Mouse (Mus musculus): ENCODE data around the gene Cfap299. TPM values are rescaled to one million over a fixed set of nuclear protein-coding genes. Genes with fewer than 3 reads are reported as not detected.

The Cfap299 gene
- polyA plus RNA-seq, 1 experiment = not detected

DNA sequence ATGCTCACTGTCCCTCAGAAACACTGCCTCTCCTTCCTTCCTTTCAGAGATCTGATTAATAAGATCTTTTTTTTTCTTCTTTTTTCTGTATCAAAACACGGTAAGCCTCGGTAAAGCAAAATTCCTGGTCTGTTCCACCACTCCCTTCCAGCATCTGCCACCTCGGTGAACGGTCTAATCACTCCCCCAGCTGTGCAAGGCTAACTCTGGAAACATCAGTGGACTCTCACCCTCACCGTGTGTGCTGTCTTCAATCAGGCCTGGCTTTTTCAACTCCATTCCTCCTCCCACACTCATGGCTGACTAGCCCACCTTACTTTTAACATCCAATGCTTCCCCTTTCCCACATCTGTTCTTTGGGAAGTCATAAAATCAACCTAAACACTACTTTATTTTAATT, 221.2 kb downstream of the Cfap299 start:
- WGBS = 47% methylated on average over 5 of the region's 5 CpGs
- Histone ChIP-seq H3K4me3 (ENCODE audit: insufficient read depth, low read depth, low read length) (no peak overlapping the region), H3K27ac (ENCODE audit: insufficient read depth, low read depth, low read length) (no peak overlapping the region), H3K4me1 (ENCODE audit: control insufficient read depth, insufficient read depth, low read length) (no peaks in the 10 kb centered on the region)
- TF ChIP-seq POLR2A (IDR thresholded peaks at IDR 0.05; ENCODE audit: insufficient read depth, low read depth, low read length) = no peak
- TF ChIP-seq CTCF (IDR thresholded peaks at IDR 0.05; ENCODE audit: insufficient read depth, low read depth, low read length) = no peak

- WGBS = 75% methylated on average over 1 of the region's 1 CpGs
- TF ChIP-seq POLR2A (IDR thresholded peaks at IDR 0.05; ENCODE audit: insufficient read depth, low read depth, low read length) (no peak), CTCF (IDR thresholded peaks at IDR 0.05; ENCODE audit: insufficient read depth, low read depth, low read length) (no peak)
- Histone ChIP-seq H3K4me1 (ENCODE audit: control insufficient read depth, insufficient read depth, low read length) (no peaks in the 10 kb centered on the region), H3K27ac (ENCODE audit: insufficient read depth, low read depth, low read length) (no peak overlapping the region), H3K4me3 (ENCODE audit: insufficient read depth, low read depth, low read length) (no peak overlapping the region)
Observed at GRCm38 (mm10) chr5:98550873-98551272, 221.8 kb downstream of the Cfap299 start.

GRCm38 (mm10) chr5:98552395-98552794, 223.3 kb downstream of the Cfap299 start, which contains the start of gene Gm11111:
Gm11111 (plus strand) TSS chr5:98552695.
- Histone ChIP-seq H3K4me1 (ENCODE audit: control insufficient read depth, insufficient read depth, low read length) (no peaks in the 10 kb centered on the region), H3K27ac (ENCODE audit: insufficient read depth, low read depth, low read length) (no peak within 1 kb of the TSS), H3K4me3 (ENCODE audit: insufficient read depth, low read depth, low read length) (no peak within 1 kb of the TSS)
- TF ChIP-seq CTCF (IDR thresholded peaks at IDR 0.05; ENCODE audit: insufficient read depth, low read depth, low read length) (no peak), POLR2A (IDR thresholded peaks at IDR 0.05; ENCODE audit: insufficient read depth, low read depth, low read length) (no peak)

DNA sequence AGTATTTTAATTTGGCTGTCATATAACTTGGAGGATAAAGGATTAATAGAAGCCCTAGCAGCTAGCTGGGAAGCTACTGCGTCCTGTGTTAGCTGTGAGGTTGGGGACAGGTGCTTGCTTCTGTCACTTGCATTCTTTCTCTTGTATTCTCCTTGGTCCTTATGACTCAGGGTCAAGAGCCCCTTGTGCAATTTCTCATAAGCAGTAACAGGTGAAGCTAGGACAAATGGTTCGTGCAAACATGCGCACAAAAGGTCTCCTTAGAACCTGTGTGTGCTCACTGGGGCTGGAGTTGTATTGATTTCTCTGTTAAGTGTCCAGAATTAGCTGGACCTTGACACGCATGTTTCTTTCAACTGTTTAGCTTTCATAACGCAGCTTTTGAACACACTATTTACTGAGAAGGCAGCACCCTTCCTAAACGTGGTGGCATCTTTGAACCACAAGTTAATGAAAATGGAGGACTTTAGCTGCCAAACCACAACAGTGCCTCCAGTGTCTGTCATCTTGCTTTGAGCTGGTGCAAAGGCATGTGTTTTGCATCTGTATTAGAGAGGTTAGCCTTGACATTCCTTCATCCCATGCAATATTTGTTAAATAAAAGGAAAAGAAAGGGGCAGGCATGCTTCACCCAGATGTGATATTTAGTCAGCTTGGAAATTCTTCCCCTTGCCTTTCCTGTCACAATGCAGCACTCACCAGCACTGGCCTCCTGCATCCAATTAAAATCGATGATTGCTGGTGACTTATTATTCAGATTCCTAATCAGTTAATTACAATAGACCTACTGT, 223.9 kb downstream of the Cfap299 start:
- H3K4me1 ChIP-seq (ENCODE audit: control insufficient read depth, insufficient read depth, low read length) = no peaks in the 10 kb centered on the region
- no peak for TF ChIP-seq POLR2A (IDR thresholded peaks at IDR 0.05; ENCODE audit: insufficient read depth, low read depth, low read length)
- TF ChIP-seq CTCF (IDR thresholded peaks at IDR 0.05; ENCODE audit: insufficient read depth, low read depth, low read length) = no peak
- H3K4me3 ChIP-seq (ENCODE audit: insufficient read depth, low read depth, low read length) = no peak overlapping the region
- 68% methylated on average over 7 of the region's 7 CpGs for WGBS
- H3K27ac ChIP-seq (ENCODE audit: insufficient read depth, low read depth, low read length) = no peak overlapping the region

DNA sequence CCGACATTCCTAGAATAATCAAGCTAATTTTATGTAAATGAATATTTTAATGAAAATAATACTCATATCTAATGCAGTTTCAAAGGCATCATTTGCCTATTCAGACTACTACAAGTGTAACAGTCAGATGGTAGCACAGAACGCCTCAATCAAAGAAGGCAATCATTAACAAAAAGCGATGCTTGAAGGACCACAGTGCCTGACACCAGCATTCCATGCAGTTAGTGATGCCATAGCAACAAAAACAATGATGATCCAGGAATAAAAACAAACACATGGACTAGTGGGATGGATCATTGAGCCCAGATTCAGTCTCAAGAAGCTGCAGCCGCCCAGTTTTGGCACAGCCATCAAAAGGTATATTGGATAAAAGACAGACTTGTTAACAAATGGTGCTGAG, 232.2 kb downstream of the Cfap299 start:
- TF ChIP-seq POLR2A (IDR thresholded peaks at IDR 0.05; ENCODE audit: insufficient read depth, low read depth, low read length) (no peak), CTCF (IDR thresholded peaks at IDR 0.05; ENCODE audit: insufficient read depth, low read depth, low read length) (no peak)
- 75% methylated on average over 4 of the region's 4 CpGs for WGBS
- H3K4me1 ChIP-seq (ENCODE audit: control insufficient read depth, insufficient read depth, low read length) = no peaks in the 10 kb centered on the region
- no peak overlapping the region for H3K4me3 ChIP-seq (ENCODE audit: insufficient read depth, low read depth, low read length)
- no peak overlapping the region for H3K27ac ChIP-seq (ENCODE audit: insufficient read depth, low read depth, low read length)

- Histone ChIP-seq H3K4me1 (ENCODE audit: control insufficient read depth, insufficient read depth, low read length) (no peaks in the 10 kb centered on the region), H3K4me3 (ENCODE audit: insufficient read depth, low read depth, low read length) (no peak overlapping the region), H3K27ac (ENCODE audit: insufficient read depth, low read depth, low read length) (no peak overlapping the region)
- TF ChIP-seq POLR2A (IDR thresholded peaks at IDR 0.05; ENCODE audit: insufficient read depth, low read depth, low read length) (no peak), CTCF (IDR thresholded peaks at IDR 0.05; ENCODE audit: insufficient read depth, low read depth, low read length) (no peak)
- 72% methylated on average over 9 of the region's 9 CpGs for WGBS
Observed at GRCm38 (mm10) chr5:98562806-98563205, 233.7 kb downstream of the Cfap299 start.

- TF ChIP-seq CTCF (IDR thresholded peaks at IDR 0.05; ENCODE audit: insufficient read depth, low read depth, low read length) (no peak), POLR2A (IDR thresholded peaks at IDR 0.05; ENCODE audit: insufficient read depth, low read depth, low read length) (no peak)
- WGBS = 32% methylated on average over 9 of the region's 9 CpGs
- no peak overlapping the region for H3K27ac ChIP-seq (ENCODE audit: insufficient read depth, low read depth, low read length)
- no peaks in the 10 kb centered on the region for H3K4me1 ChIP-seq (ENCODE audit: control insufficient read depth, insufficient read depth, low read length)
- no peak overlapping the region for H3K4me3 ChIP-seq (ENCODE audit: insufficient read depth, low read depth, low read length)
Observed at GRCm38 (mm10) chr5:98563801-98564200, 234.7 kb downstream of the Cfap299 start.

- WGBS = 32% methylated on average over 6 of the region's 6 CpGs
- Histone ChIP-seq H3K27ac (ENCODE audit: insufficient read depth, low read depth, low read length) (no peak overlapping the region), H3K4me3 (ENCODE audit: insufficient read depth, low read depth, low read length) (no peak overlapping the region), H3K4me1 (ENCODE audit: control insufficient read depth, insufficient read depth, low read length) (no peaks in the 10 kb centered on the region)
- TF ChIP-seq POLR2A (IDR thresholded peaks at IDR 0.05; ENCODE audit: insufficient read depth, low read depth, low read length) (no peak), CTCF (IDR thresholded peaks at IDR 0.05; ENCODE audit: insufficient read depth, low read depth, low read length) (no peak)
Observed at GRCm38 (mm10) chr5:98566461-98567193, 237.5 kb downstream of the Cfap299 start.

- Histone ChIP-seq H3K4me1 (ENCODE audit: control insufficient read depth, insufficient read depth, low read length) (no peaks in the 10 kb centered on the region), H3K4me3 (ENCODE audit: insufficient read depth, low read depth, low read length) (no peak overlapping the region), H3K27ac (ENCODE audit: insufficient read depth, low read depth, low read length) (no peak overlapping the region)
- TF ChIP-seq POLR2A (IDR thresholded peaks at IDR 0.05; ENCODE audit: insufficient read depth, low read depth, low read length) (no peak), CTCF (IDR thresholded peaks at IDR 0.05; ENCODE audit: insufficient read depth, low read depth, low read length) (no peak)
- WGBS = 94% methylated on average over 4 of the region's 4 CpGs
Observed at GRCm38 (mm10) chr5:98568481-98568880, 239.4 kb downstream of the Cfap299 start.

All from olfactory bulb, adult 2 months (tissue).